Mouse (Mus musculus): ENCODE data around the gene Rlbp1. TPM values are rescaled to one million over a fixed set of nuclear protein-coding genes. Genes with fewer than 3 reads are reported as not detected.

Rlbp1 gene
- total RNA-seq, 4 experiments from 2014 or later: not detected

- no peak for DNase-seq (ENCODE audit: low spot score)
Measured at GRCm38 (mm10) chr7:79328769-79329168, 58.1 kb downstream of the Rlbp1 start.

Other genes starting within 250 kb of the Rlbp1 start
- 100 to 1,000 TPM; 124 to 143 (median 129) TPM for gene Mfge8, start 238.0 kb downstream of the Rlbp1 start, total RNA-seq (2022)
- 10 to 100 TPM; 25.5 to 43.7 (median 29.9) TPM for gene Abhd2, start 113.8 kb downstream of the Rlbp1 start, total RNA-seq (2022)
- gene Fanci, start 4.9 kb upstream of the Rlbp1 start, total RNA-seq (2022): under 1 TPM; 0.09 to 0.34 (median 0.25) TPM
- gene Polg, start 79.3 kb upstream of the Rlbp1 start, total RNA-seq (2022): 10 to 100 TPM; 65.9 to 72.3 (median 69.9) TPM
- not detected for gene Rhcg, start 230.6 kb upstream of the Rlbp1 start, total RNA-seq (2022)

All from heart, adult 8-10 months (tissue).